Comparison of ENCODE assay signal across 23 mouse cellular contexts in genomic region chr19:32572191-32572590, GRCm38 (mm10). TPM values are rescaled to one million over a fixed set of nuclear protein-coding genes. Genes with fewer than 3 reads are reported as not detected.
A peak's percentile ranks its signal among the peaks of the same experiment; 100 is the strongest.
DNase-seq lines count a peak whose midpoint lies in the region; ATAC-seq and TF ChIP-seq lines count a peak whose summit lies in the region.
"Had no signal": no experiment of that assay in that cellular context is flagged by ENCODE, and none has a peak within 500 bp of the region (broad histone marks: within the 10 kb centered on the region; RNA-seq: fewer than 3 reads in every experiment).

No protein-coding gene starts in this region.

- no peaks in the 10 kb centered on the region for H3K27me3 ChIP-seq in intestine, embryonic 15.5 days (replicated peaks)
- H3K27me3 ChIP-seq in intestine, postnatal 0 days (replicated peaks; ENCODE audit: control insufficient read depth, insufficient read depth, low read length) = no peaks in the 10 kb centered on the region
- H3K27me3 ChIP-seq in liver, adult 2 months (ENCODE audit: control insufficient read depth, insufficient read depth, low read length) = no peaks in the 10 kb centered on the region
- H3K27me3 ChIP-seq in liver, embryonic 12.5 days (replicated peaks) = no peaks in the 10 kb centered on the region
- no peaks in the 10 kb centered on the region for H3K27me3 ChIP-seq in intestine, embryonic 16.5 days (replicated peaks; ENCODE audit: control insufficient read depth, insufficient read depth, low read length)
- no peaks in the 10 kb centered on the region; the same call in 1 of the 2 replicates for H3K27me3 ChIP-seq in small intestine, adult 2 months (ENCODE audit: control insufficient read depth, insufficient read depth, low read length)
- H3K27me3 ChIP-seq: CH12.LX, Patski had no signal

- no peaks in the 10 kb centered on the region for H3K79me2 ChIP-seq in liver, adult 2 months (ENCODE audit: control insufficient read depth, insufficient read depth, low read length)

- ATAC-seq in intestine, embryonic 15.5 days = peak; percentile 45; the same call in 1 of the 2 replicates
- no peak for ATAC-seq in intestine, postnatal 0 days
- no peak for ATAC-seq in liver, embryonic 12.5 days
- ATAC-seq in intestine, embryonic 16.5 days = peak; percentile 70
- ATAC-seq: activated CD4-positive, CD25-positive, alpha-beta regulatory T cell, adult 4 months; CD4-positive, CD25-positive, alpha-beta regulatory T cell, adult 4 months; Patski had no signal

- H3K9ac ChIP-seq in intestine, embryonic 15.5 days = no peak overlapping the region
- H3K9ac ChIP-seq in intestine, postnatal 0 days (ENCODE audit: low read depth, low read length) = no peak overlapping the region
- H3K9ac ChIP-seq in liver, adult 2 months (ENCODE audit: low read depth, low read length) = no peak overlapping the region
- H3K9ac ChIP-seq in liver, embryonic 12.5 days = no peak overlapping the region
- H3K9ac ChIP-seq in intestine, embryonic 16.5 days (ENCODE audit: low read depth, low read length) = no peak overlapping the region

- WGBS in intestine, embryonic 15.5 days = 45% methylated on average over 2 of the region's 2 CpGs
- WGBS in intestine, postnatal 0 days = 24% methylated on average over 2 of the region's 2 CpGs
- 21% methylated on average over 2 of the region's 2 CpGs for whole genome bisulfite sequencing in liver, adult 2 months
- 49% methylated on average over 2 of the region's 2 CpGs for WGBS in liver, embryonic 12.5 days (ENCODE audit: insufficient replicate concordance)
- WGBS in intestine, embryonic 16.5 days = 46% methylated on average over 2 of the region's 2 CpGs
- 21% methylated on average over 2 of the region's 2 CpGs for WGBS in small intestine, adult 2 months

- intact Hi-C loops in left cerebral cortex, postnatal 10 days (cut with DNase I) = no loop called here

- TF ChIP-seq POLR2A in liver, adult 2 months (IDR thresholded peaks at IDR 0.05; ENCODE audit: extremely low read depth, insufficient read depth, low read length) = no peak
- TF ChIP-seq POLR2A in small intestine, adult 2 months (IDR thresholded peaks at IDR 0.05; ENCODE audit: low read depth, low read length) = no peak

- peak; percentile 87 for DNase-seq in liver, adult 2 months (ENCODE audit: extremely low read depth, low read depth, low spot score)
- DNase-seq in MN1 (ENCODE audit: low spot score) = no peak
- DNase-seq in left cerebral cortex, postnatal 10 days (ENCODE audit: extremely low spot score in 1 of 2, low spot score in 2 of 2) = no peak
- DNase-seq: adrenal gland, adult 2 months; adrenal gland, adult 8-10 months; adrenal gland, postnatal 10 days; adrenal gland, postnatal 14 days; adrenal gland, postnatal 25 days; adrenal gland, postnatal 36 days; B cell, adult 2 months; cerebellum, adult 11 months; cerebellum, adult 11-12 months; cerebellum, adult 18-20 months had no signal

- H3K9me3 ChIP-seq in intestine, embryonic 15.5 days = no peaks in the 10 kb centered on the region
- H3K9me3 ChIP-seq in intestine, postnatal 0 days (ENCODE audit: control insufficient read depth) = no peaks in the 10 kb centered on the region
- H3K9me3 ChIP-seq in liver, embryonic 12.5 days (replicated peaks) = no peaks in the 10 kb centered on the region
- H3K9me3 ChIP-seq in intestine, embryonic 16.5 days (ENCODE audit: control insufficient read depth, low read length) = no peaks in the 10 kb centered on the region
- H3K9me3 ChIP-seq: G1E had no signal

- H3K36me3 ChIP-seq in intestine, embryonic 15.5 days = no peaks in the 10 kb centered on the region
- H3K36me3 ChIP-seq in intestine, postnatal 0 days (ENCODE audit: control insufficient read depth, insufficient read depth) = no peaks in the 10 kb centered on the region
- H3K36me3 ChIP-seq in liver, adult 2 months (ENCODE audit: control insufficient read depth, insufficient read depth, low read length) = no peaks in the 10 kb centered on the region
- H3K36me3 ChIP-seq in liver, embryonic 12.5 days = no peaks in the 10 kb centered on the region
- no peaks in the 10 kb centered on the region for H3K36me3 ChIP-seq in intestine, embryonic 16.5 days (ENCODE audit: control insufficient read depth, insufficient read depth, low read length)
- no peaks in the 10 kb centered on the region for H3K36me3 ChIP-seq in small intestine, adult 2 months (ENCODE audit: control insufficient read depth, insufficient read depth, low read length)
- H3K36me3 ChIP-seq: G1E had no signal

- H3K4me2 ChIP-seq in intestine, embryonic 15.5 days (replicated peaks) = no peak overlapping the region
- H3K4me2 ChIP-seq in intestine, postnatal 0 days (replicated peaks; ENCODE audit: low read depth) = no peak overlapping the region
- H3K4me2 ChIP-seq in liver, embryonic 12.5 days = no peak overlapping the region
- H3K4me2 ChIP-seq in intestine, embryonic 16.5 days (ENCODE audit: low read depth, low read length) = no peak overlapping the region

- no peak overlapping the region for H3K4me3 ChIP-seq in intestine, embryonic 15.5 days (replicated peaks)
- H3K4me3 ChIP-seq in intestine, postnatal 0 days (ENCODE audit: low read depth, low read length) = no peak overlapping the region
- H3K4me3 ChIP-seq in liver, adult 2 months (ENCODE audit: insufficient read depth, low read depth, low read length) = no peak overlapping the region
- no peak overlapping the region for H3K4me3 ChIP-seq in liver, embryonic 12.5 days
- no peak overlapping the region for H3K4me3 ChIP-seq in intestine, embryonic 16.5 days (ENCODE audit: low read length)
- no peak overlapping the region for H3K4me3 ChIP-seq in small intestine, adult 2 months (ENCODE audit: low read depth, low read length)

- H3K27ac ChIP-seq in intestine, embryonic 15.5 days = no peak overlapping the region
- no peak overlapping the region for H3K27ac ChIP-seq in intestine, postnatal 0 days (ENCODE audit: low read depth, low read length)
- H3K27ac ChIP-seq in liver, adult 2 months (replicated peaks; ENCODE audit: insufficient read depth, low read depth, low read length) = no peak overlapping the region
- H3K27ac ChIP-seq in liver, embryonic 12.5 days = no peak overlapping the region
- H3K27ac ChIP-seq in intestine, embryonic 16.5 days (ENCODE audit: low read length) = no peak overlapping the region
- H3K27ac ChIP-seq in small intestine, adult 2 months (ENCODE audit: insufficient read depth, low read depth, low read length) = peak overlapping the region; percentile 67; the same call in 1 of the 2 replicates

- TF ChIP-seq CTCF in intestine, postnatal 0 days (IDR thresholded peaks at IDR 0.05; ENCODE audit: low read depth) = no peak
- TF ChIP-seq CTCF in liver, adult 2 months (IDR thresholded peaks at IDR 0.05; ENCODE audit: low read depth, low read length) = no peak
- TF ChIP-seq CTCF in small intestine, adult 2 months (IDR thresholded peaks at IDR 0.05; ENCODE audit: extremely low read depth, insufficient read length, insufficient replicate concordance, low read depth, low read length) = no peak

- H3K4me1 ChIP-seq in intestine, embryonic 15.5 days (replicated peaks) = no peaks in the 10 kb centered on the region
- no peaks in the 10 kb centered on the region; the same call in 1 of the 2 replicates for H3K4me1 ChIP-seq in intestine, postnatal 0 days (replicated peaks; ENCODE audit: control insufficient read depth, insufficient read depth, low read length)
- peaks cover 9% of the 10 kb centered on the region for H3K4me1 ChIP-seq in liver, adult 2 months (ENCODE audit: control insufficient read depth, insufficient read depth, low read length)
- H3K4me1 ChIP-seq in liver, embryonic 12.5 days = peaks cover 22% of the 10 kb centered on the region
- H3K4me1 ChIP-seq in intestine, embryonic 16.5 days (ENCODE audit: control insufficient read depth, insufficient read depth, low read length) = peaks cover 5% of the 10 kb centered on the region; the same call in 1 of the 2 replicates
- H3K4me1 ChIP-seq in small intestine, adult 2 months (ENCODE audit: control insufficient read depth, insufficient read depth, insufficient read length, low read length) = peaks cover 21% of the 10 kb centered on the region; the same call in 1 of the 2 replicates

RNA-seq across cellular contexts. Expression of gene Papss2, which starts 23.4 kb away (rescaled TPM):
- polyA plus RNA-seq in intestine, embryonic 15.5 days (2015; fragmentation: Nextera tagmentation; extraction: Ambion mirVana) = 7.7 and 8.4 TPM in 2 replicates
- 27.6 and 34.7 TPM in 2 replicates for polyA plus RNA-seq in intestine, postnatal 0 days (2015; fragmentation: Nextera tagmentation; extraction: Ambion mirVana)
- 211 and 223 TPM in 2 replicates for total RNA-seq in liver, adult 2 months (2014; rRNA removed)
- 75.1 and 86.7 TPM in 2 replicates for polyA plus RNA-seq in liver, adult 2 months (2012; rRNA removed)
- polyA plus RNA-seq in liver, embryonic 12.5 days (2016; fragmentation: Nextera tagmentation; extraction: Ambion mirVana) = 2.0 and 3.1 TPM in 2 replicates
- polyA plus RNA-seq in intestine, embryonic 16.5 days (2015; fragmentation: Nextera tagmentation; extraction: Ambion mirVana) = 11.0 and 13.5 TPM in 2 replicates
- 24.3 and 219 TPM in 2 replicates for polyA plus RNA-seq in small intestine, adult 2 months (2012; rRNA removed)
- total RNA-seq in left cerebral cortex, postnatal 10 days (2021) = 1 to 10 TPM; 4.5 to 4.9 TPM

Comparison
In these comparisons a context has a peak if more than half of its experiments do, and no peak if none do; other contexts are left out.
1. ATAC-seq: peak in intestine, embryonic 15.5 days (single experiment) and intestine, embryonic 16.5 days (single experiment); none in intestine, postnatal 0 days (single experiment) and liver, embryonic 12.5 days (single experiment).